Mouse (Mus musculus) cerebral cortex, adult 2 months (tissue): ENCODE data around the gene Ralgps2.

Experiments used
- WGBS: fragments of 180-500 bp; shearing (Covaris S2); methylation state at CpG from one replicate; pipeline ENCODE4 v1.1.7; 2018; 5-methylcytosine and 5-hydroxymethylcytosine counted together

Gene Ralgps2

GRCm38 (mm10) chr1:156955926-156956760, 16.7 kb upstream of the Ralgps2 start:
- whole genome bisulfite sequencing: 80% methylated on average over 17 of the region's 17 CpGs

- 95% methylated on average over 12 of the region's 12 CpGs for whole genome bisulfite sequencing
Observed at GRCm38 (mm10) chr1:156954216-156954615, 14.8 kb upstream of the Ralgps2 start.

GRCm38 (mm10) chr1:156950354-156950753, 10.9 kb upstream of the Ralgps2 start:
- 68% methylated on average over 5 of the region's 5 CpGs for WGBS

DNA sequence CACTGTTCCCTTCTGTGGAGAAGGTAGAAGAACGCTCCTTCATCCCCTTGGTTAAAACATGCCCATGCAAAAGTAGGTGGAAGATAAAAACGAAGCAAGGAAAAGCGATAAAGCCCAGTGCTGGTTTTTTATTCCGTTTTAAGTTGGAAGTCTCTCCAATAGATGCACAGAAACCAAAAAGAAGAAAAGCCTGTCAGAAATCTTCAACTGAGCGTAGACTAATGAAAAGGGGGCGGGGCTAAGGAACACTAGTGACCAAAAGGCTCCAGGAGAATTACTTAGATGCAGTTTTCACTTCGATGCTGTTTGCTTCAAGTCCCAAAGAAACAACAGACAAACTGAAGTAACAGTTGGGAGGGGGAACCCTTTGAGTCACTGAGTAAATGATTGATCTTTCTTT, 1.2 kb upstream of the Ralgps2 start:
- WGBS: 43% methylated on average over 7 of the region's 7 CpGs

DNA sequence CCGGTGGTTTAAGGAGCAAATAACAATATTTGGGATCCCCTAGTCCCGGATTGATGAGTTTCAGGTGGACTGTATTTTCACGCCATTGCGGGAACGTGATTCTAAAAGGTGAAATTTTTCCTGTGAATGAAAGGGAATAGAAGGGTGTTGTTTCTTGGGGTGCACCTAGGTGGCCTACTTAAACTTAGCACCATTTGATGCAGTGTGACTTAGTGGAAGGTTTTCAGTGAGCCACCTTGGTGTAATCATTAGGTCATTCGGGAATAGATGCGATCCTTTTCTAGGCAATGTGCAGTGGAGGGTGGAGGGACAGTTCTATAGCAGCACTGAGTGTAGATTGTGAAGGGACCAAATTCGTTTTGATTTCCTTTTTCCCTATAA, 706 bp upstream of the Ralgps2 start:
- WGBS: 5% methylated on average over 8 of the region's 8 CpGs

DNA sequence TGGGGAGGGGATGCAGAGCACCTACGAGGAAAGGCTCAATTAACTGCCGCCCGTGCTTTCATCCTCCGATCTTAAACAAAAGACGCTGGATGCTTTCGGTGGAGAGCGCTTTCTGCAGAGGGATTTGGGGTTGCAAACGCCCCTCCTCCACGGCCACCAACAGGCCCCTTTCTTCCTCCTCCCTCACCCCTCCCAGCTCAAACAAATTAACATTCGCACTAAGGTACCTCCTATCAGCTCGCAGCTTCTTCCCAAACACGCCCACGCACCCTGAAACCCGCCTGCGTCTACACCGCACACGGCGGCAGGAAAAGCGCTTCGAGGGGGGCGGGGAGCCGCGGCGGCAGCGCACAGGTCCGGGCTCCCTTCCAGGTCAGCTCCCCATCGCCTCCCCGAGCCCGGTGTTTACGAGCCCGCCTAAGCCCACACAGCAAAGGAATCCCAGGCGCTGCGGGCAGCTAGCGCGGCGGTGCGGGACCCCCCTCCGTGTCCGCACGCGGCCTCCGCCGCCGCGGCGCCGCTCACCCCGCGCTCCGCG, 652 bp downstream of the Ralgps2 start:
- under 1% methylated on average over 47 of the region's 51 CpGs for WGBS

- WGBS: 76% methylated on average over 7 of the region's 7 CpGs
Observed at GRCm38 (mm10) chr1:156937436-156937835, 2.0 kb downstream of the Ralgps2 start.

GRCm38 (mm10) chr1:156933712-156934111, 5.7 kb downstream of the Ralgps2 start:
- 97% methylated on average over 7 of the region's 7 CpGs for WGBS

DNA sequence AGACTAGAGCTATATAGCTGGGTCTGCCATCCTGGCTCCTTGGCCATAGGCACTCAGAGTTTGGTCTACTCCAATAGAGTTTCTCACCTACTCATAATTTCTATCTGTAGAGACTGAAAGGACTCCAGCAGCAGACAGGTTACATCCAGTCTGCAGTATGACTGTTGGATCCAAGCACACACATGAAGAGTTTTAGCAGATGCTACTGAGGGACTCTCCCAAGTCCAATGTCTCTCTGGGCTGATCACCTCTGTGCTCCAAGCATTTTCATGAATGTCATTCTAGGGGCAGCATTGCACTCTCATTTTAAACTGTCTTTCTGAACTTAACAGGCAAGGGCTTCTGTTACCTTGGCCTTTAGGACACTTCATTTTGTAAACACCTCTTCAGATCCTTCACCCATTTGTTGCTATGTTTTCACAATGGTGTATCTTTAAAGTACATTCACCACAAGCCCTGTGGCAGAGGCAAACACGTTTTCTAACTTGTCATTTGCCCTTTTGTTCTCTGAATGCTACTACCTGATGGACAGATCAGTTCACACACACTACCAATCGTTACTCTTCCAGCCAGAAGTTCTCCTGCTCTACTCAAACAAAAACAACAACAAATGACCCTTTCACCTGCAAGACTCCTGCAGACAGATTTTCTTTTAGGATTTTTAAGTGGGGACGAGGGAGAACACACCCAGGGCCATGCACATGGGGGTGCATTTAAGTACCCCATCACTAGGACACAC, 7.2 kb downstream of the Ralgps2 start:
- 64% methylated on average over 3 of the region's 3 CpGs for WGBS

- 80% methylated on average over 10 of the region's 10 CpGs for WGBS
Observed at GRCm38 (mm10) chr1:156931106-156931870, 8.1 kb downstream of the Ralgps2 start.

GRCm38 (mm10) chr1:156930263-156930662, 9.2 kb downstream of the Ralgps2 start:
- WGBS: 75% methylated on average over 5 of the region's 5 CpGs

DNA sequence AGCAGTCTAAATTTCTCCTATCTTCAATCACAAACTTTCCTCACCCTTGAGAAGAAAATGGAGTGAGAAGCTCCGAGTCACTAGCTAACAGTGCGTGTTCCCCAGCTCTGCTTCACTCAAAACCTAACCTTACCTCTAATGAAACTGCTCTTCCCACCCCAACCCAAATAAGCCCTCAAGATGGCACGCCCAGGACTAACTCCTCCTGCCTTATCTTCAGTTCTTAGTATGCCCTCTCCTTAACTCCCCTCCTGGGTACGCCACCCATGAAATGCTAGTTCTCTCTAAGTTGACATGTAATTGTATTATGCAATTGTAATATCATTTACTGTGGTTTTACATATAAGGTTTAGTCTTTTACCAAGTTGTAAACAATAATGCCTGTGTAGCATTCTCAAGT, 11.2 kb downstream of the Ralgps2 start:
- WGBS: 80% methylated on average over 4 of the region's 4 CpGs

- 97% methylated on average over 1 of the region's 1 CpGs for WGBS
Observed at GRCm38 (mm10) chr1:156923511-156923910, 15.9 kb downstream of the Ralgps2 start.

DNA sequence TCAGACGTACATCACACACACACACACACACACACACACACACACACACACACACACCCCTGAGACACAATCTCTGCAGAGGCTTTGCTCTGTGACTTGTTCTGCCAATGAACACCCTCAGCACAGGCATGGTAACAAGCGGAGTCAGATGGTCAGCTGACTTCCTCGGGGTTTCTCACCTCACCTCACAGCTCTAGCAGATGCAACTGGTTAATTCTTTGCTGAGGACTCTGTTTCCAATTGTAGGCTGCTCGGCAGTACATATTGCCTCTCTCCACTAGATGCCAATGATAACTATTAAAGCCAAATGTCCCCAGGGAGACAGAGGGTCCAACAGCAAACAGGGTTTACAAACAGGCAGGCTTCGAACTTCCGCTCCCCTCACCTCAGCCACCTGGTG, 16.5 kb downstream of the Ralgps2 start:
- WGBS: 80% methylated on average over 6 of the region's 6 CpGs

GRCm38 (mm10) chr1:156921290-156921994, 18.0 kb downstream of the Ralgps2 start:
- 60% methylated on average over 12 of the region's 12 CpGs for WGBS

DNA sequence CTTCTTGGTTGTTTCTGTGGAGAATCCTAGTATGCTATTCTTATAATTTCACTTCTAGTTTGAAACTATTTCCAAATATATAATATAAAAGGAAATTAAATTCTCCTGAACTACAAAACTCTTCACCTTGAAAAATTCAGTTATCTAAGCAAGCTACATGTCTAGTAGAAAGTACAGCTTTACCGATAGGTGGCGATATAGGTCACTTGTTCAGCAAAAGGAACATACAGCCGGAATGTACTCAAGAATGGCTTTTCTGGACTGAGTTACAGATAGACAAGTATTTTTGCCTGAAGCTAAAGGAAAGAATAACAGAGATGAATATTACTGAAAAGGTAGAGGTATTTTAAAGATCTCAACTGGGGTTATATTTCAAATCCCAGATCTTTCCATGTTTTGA, 22.0 kb downstream of the Ralgps2 start:
- 2% methylated on average over 3 of the region's 3 CpGs for WGBS

DNA sequence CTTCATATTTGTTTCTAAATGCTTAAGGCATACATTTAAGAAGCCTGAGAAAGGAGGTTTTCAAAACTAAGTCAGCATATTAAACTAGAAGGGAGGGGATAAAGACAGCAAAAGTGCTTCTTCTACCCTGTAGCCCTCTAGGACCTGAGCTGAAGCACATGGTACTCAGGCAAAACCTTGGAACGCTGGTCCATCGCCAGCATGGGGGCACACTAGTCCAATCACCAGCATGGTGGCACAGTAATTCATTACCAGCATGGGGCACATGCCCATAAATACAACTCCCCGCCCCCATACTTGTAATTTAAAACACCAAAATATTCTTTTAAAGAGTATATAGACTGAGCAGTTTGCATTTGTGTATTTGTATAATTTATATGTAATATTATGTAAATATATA, 23.1 kb downstream of the Ralgps2 start:
- WGBS: 82% methylated on average over 3 of the region's 3 CpGs

- WGBS: 82% methylated on average over 5 of the region's 5 CpGs
Observed at GRCm38 (mm10) chr1:156914942-156915341, 24.5 kb downstream of the Ralgps2 start.

GRCm38 (mm10) chr1:156913190-156913589, 26.2 kb downstream of the Ralgps2 start:
- 90% methylated on average over 6 of the region's 6 CpGs for WGBS

DNA sequence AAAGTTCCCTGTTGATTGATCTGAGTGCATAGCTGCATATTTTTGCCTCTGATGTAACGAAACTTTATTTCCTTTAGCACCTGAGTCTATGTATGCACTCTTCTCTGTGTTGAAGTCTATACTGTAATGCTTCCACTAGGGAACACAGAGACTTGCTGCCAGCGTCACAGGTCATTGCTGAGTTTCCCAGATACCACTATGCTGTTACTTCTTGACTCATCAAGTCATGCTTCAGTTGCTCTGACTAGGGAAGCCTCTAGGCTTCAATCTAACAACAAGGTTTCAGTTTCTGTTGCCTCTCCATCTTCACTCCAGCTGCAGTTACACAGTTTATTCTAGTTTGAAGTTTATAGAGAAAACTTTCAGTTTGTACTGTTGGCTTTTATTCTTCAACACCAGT, 28.5 kb downstream of the Ralgps2 start:
- WGBS: 78% methylated on average over 2 of the region's 2 CpGs

- WGBS: 96% methylated on average over 4 of the region's 4 CpGs
Observed at GRCm38 (mm10) chr1:156909265-156909664, 30.2 kb downstream of the Ralgps2 start.
